Mouse (Mus musculus): ENCODE measurements at regions not wholly inside any gene's neighbourhood (a gene's known extent, or its start where the extent isn't known, plus 50 kb on each side); places are given as distances from the start of the nearest gene placed in this dataset.

DNA sequence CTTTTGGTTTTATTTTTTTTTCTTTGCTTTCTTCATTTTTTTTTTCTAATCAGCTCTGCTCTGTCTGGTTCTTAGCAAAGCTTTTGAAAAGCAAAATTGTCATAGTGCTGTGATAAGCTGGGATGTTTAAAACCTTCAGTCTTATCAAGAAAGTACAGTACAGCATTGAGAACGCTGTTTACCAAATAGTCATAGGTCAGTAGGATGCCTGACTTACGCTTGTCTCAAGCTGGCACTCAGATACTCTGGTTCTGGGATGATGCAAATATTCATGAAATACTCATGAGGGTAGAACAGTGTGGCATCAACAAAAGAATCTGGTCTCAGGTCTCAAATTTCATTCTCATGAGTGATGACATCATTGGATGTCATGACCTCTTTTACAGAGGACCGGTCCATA is 166.1 kb upstream of the Krr1 start:
- Histone ChIP-seq H3K27me3 (ENCODE audit: insufficient read depth, low read length) (no peaks in the 10 kb centered on the region), H3K4me2 (ENCODE audit: low read depth, low read length, poor library complexity, severe bottlenecking) (no peak overlapping the region), H3K9me3 (ENCODE audit: low read length) (no peaks in the 10 kb centered on the region), H3K4me3 (ENCODE audit: low read depth, low read length) (no peak overlapping the region), H3K9ac (replicated peaks; ENCODE audit: low read length, poor library complexity, severe bottlenecking) (no peak overlapping the region), H3K27ac (ENCODE audit: low read depth, low read length) (no peak overlapping the region), H3K4me1 (ENCODE audit: insufficient read depth, low read length) (no peaks in the 10 kb centered on the region), H3K36me3 (ENCODE audit: insufficient read depth, low read length) (no peaks in the 10 kb centered on the region)
- TF ChIP-seq CTCF (IDR thresholded peaks at IDR 0.05), result no peak
- DNase-seq (ENCODE audit: low spot score), result no peak
- ATAC-seq (ENCODE audit: low FRiP score), result no peak
- WGBS, result 86% methylated on average over 3 of the region's 3 CpGs

DNA sequence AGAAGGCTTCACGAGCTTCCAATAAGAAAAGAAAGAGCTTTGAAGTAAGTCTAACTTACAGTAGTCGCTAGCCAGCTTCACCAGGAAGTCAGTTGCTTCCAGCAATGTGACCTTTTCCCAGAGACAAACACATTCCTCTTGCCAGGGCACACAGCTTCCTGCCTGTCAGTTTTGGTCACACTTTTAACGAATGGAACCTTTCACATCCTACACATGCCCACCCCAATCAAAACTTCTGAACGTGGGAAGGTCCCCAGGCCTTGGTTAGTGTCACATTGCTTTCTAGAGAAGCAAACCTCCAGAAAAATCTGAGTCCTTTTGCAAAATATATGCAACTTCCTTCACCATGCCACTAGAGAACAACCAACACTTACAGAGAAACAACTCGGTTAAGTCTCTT is 165.5 kb upstream of the Krr1 start:
- TF ChIP-seq CTCF (IDR thresholded peaks at IDR 0.05), result no peak
- H3K27me3 ChIP-seq (ENCODE audit: insufficient read depth, low read length), result no peaks in the 10 kb centered on the region
- no peak for DNase-seq (ENCODE audit: low spot score)
- H3K9ac ChIP-seq (replicated peaks; ENCODE audit: low read length, poor library complexity, severe bottlenecking), result no peak overlapping the region
- H3K36me3 ChIP-seq (ENCODE audit: insufficient read depth, low read length), result no peaks in the 10 kb centered on the region
- WGBS, result 72% methylated on average over 5 of the region's 5 CpGs
- H3K27ac ChIP-seq (ENCODE audit: low read depth, low read length), result no peak overlapping the region
- no peak for ATAC-seq (ENCODE audit: low FRiP score)
- H3K4me1 ChIP-seq (ENCODE audit: insufficient read depth, low read length), result no peaks in the 10 kb centered on the region
- no peaks in the 10 kb centered on the region for H3K9me3 ChIP-seq (ENCODE audit: low read length)
- H3K4me2 ChIP-seq (ENCODE audit: low read depth, low read length, poor library complexity, severe bottlenecking), result no peak overlapping the region
- no peak overlapping the region for H3K4me3 ChIP-seq (ENCODE audit: low read depth, low read length)

DNA sequence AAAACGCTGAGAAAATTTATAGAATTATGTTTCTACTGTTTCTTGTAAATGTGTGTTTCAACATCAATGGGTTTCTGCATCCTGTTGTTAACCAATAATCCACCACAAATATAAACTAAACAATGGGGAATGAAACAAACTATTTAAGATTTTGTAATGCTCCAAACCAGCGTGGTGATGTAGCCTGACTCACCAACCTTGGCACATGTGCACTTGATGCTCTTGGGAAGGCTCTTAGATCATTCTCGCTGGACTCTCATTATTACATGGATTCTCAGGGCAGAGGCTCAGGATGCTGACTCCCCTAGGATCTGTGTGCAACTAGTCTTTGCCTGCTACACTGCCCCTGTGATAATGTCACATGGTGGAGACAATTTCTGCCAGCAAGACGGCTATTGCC is 158.7 kb upstream of the Krr1 start:
- Histone ChIP-seq H3K4me2 (ENCODE audit: low read depth, low read length, poor library complexity, severe bottlenecking) (no peak overlapping the region), H3K36me3 (ENCODE audit: insufficient read depth, low read length) (no peaks in the 10 kb centered on the region), H3K4me3 (ENCODE audit: low read depth, low read length) (no peak overlapping the region), H3K9ac (replicated peaks; ENCODE audit: low read length, poor library complexity, severe bottlenecking) (no peak overlapping the region), H3K4me1 (ENCODE audit: insufficient read depth, low read length) (no peaks in the 10 kb centered on the region), H3K9me3 (ENCODE audit: low read length) (no peaks in the 10 kb centered on the region), H3K27ac (ENCODE audit: low read depth, low read length) (no peak overlapping the region), H3K27me3 (ENCODE audit: insufficient read depth, low read length) (no peaks in the 10 kb centered on the region)
- no peak for TF ChIP-seq CTCF (IDR thresholded peaks at IDR 0.05)
- WGBS, result 85% methylated on average over 4 of the region's 4 CpGs
- ATAC-seq (ENCODE audit: low FRiP score) (no peak), DNase-seq (ENCODE audit: low spot score) (no peak)

DNA sequence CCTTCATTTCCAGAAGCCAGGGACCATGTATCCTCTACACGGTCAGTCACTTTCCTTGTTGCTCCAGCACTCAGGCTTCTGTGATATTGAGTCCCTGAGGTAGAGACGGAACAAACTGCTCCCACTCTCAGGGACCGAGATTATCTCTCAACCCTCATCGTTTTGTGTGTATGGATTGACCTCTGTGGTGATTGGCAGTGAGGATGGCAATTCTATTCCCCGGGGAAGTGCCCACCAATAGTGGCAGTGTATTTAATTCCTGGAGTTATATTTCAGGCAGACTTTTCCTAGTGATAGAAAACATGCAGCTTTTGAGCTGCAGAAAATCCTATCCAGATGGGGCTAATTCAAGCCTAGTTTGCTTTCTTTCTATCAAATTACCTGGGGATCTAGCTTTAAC is 157.8 kb upstream of the Krr1 start:
- ATAC-seq (ENCODE audit: low FRiP score) (no peak), DNase-seq (ENCODE audit: low spot score) (no peak)
- no peak overlapping the region for H3K9ac ChIP-seq (replicated peaks; ENCODE audit: low read length, poor library complexity, severe bottlenecking)
- H3K4me2 ChIP-seq (ENCODE audit: low read depth, low read length, poor library complexity, severe bottlenecking), result no peak overlapping the region
- 74% methylated on average over 5 of the region's 5 CpGs for whole genome bisulfite sequencing
- no peak for TF ChIP-seq CTCF (IDR thresholded peaks at IDR 0.05)
- no peak overlapping the region for H3K4me3 ChIP-seq (ENCODE audit: low read depth, low read length)
- H3K4me1 ChIP-seq (ENCODE audit: insufficient read depth, low read length), result no peaks in the 10 kb centered on the region
- no peaks in the 10 kb centered on the region for H3K27me3 ChIP-seq (ENCODE audit: insufficient read depth, low read length)
- H3K27ac ChIP-seq (ENCODE audit: low read depth, low read length), result no peak overlapping the region
- H3K36me3 ChIP-seq (ENCODE audit: insufficient read depth, low read length), result no peaks in the 10 kb centered on the region
- H3K9me3 ChIP-seq (ENCODE audit: low read length), result no peaks in the 10 kb centered on the region

DNA sequence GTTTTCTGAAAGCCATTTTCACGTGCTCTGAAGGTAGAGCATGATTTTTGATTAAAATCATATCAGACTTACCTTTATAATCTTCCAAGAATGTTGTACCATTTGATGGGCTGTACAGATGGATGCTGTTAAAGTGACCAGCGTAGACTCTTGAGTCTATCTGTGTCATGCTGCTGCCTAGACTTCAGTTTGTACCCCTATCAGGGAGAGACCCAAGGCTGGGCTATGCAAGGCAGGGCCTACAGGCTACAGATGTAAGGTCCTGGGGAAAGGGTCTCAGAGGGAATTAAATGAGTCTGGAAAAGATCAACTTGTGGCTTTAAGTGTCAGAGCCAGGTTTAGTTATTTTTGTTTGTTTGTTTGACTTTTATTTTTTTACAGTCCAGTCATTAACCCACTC is 157.3 kb upstream of the Krr1 start:
- no peak overlapping the region for H3K9ac ChIP-seq (replicated peaks; ENCODE audit: low read length, poor library complexity, severe bottlenecking)
- no peak overlapping the region for H3K4me2 ChIP-seq (ENCODE audit: low read depth, low read length, poor library complexity, severe bottlenecking)
- no peaks in the 10 kb centered on the region for H3K27me3 ChIP-seq (ENCODE audit: insufficient read depth, low read length)
- H3K27ac ChIP-seq (ENCODE audit: low read depth, low read length), result no peak overlapping the region
- ATAC-seq (ENCODE audit: low FRiP score), result no peak
- H3K4me3 ChIP-seq (ENCODE audit: low read depth, low read length), result no peak overlapping the region
- 91% methylated on average over 2 of the region's 2 CpGs for WGBS
- TF ChIP-seq CTCF (IDR thresholded peaks at IDR 0.05), result no peak
- no peaks in the 10 kb centered on the region for H3K9me3 ChIP-seq (ENCODE audit: low read length)
- H3K36me3 ChIP-seq (ENCODE audit: insufficient read depth, low read length), result no peaks in the 10 kb centered on the region
- DNase-seq (ENCODE audit: low spot score), result no peak
- no peaks in the 10 kb centered on the region for H3K4me1 ChIP-seq (ENCODE audit: insufficient read depth, low read length)

DNA sequence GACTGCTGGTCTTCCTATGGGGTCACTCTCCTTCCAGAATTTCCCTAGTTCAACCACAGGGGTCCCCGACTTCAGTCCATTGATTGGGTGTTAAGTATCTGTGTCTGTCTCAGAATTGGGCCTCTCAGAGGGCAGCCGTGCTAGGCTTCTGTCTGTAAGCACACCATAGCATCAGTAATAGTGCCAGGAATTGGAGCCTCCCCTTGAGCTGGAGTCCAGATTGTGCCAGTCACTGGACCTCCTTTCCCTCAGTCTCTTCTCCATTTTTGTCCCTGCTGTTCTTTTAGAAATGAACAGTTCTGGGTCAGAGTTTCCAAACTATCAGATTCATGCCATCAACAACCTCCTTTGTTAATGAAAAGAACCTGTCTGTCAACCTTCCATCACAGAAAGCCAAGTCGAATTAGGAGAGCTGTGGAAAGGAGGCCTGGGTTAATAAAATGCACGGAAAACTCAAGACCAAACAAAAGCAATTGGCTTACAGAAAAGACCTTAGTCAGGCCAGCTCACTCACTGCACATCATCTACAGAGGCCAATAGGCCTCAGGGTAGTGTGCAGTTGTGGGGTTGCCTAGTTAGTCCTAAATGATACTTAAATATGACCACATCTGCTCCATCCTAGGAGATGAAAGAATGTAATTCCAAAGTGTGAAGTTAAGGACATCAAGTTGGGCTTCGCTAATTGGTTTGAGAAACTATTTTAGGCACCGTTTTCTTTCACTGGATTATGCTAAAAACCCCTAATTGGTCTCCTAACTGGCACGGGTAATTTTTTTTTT is 156.5 kb upstream of the Krr1 start:
- H3K4me2 ChIP-seq (ENCODE audit: low read depth, low read length, poor library complexity, severe bottlenecking), result no peak overlapping the region
- ATAC-seq (ENCODE audit: low FRiP score) (no peak), DNase-seq (ENCODE audit: low spot score) (no peak)
- no peaks in the 10 kb centered on the region for H3K27me3 ChIP-seq (ENCODE audit: insufficient read depth, low read length)
- TF ChIP-seq CTCF (IDR thresholded peaks at IDR 0.05), result no peak
- H3K4me3 ChIP-seq (ENCODE audit: low read depth, low read length), result no peak overlapping the region
- no peak overlapping the region for H3K27ac ChIP-seq (ENCODE audit: low read depth, low read length)
- H3K9ac ChIP-seq (replicated peaks; ENCODE audit: low read length, poor library complexity, severe bottlenecking), result no peak overlapping the region
- no peaks in the 10 kb centered on the region for H3K36me3 ChIP-seq (ENCODE audit: insufficient read depth, low read length)
- 71% methylated on average over 7 of the region's 7 CpGs for WGBS
- no peaks in the 10 kb centered on the region for H3K4me1 ChIP-seq (ENCODE audit: insufficient read depth, low read length)
- H3K9me3 ChIP-seq (ENCODE audit: low read length), result no peaks in the 10 kb centered on the region
